Mouse (Mus musculus): Measurements from ENCODE around the gene Zdhhc23.

Gene Zdhhc23

GRCm38 (mm10) chr16:43979328-43980109 is at the start of gene Zdhhc23:
Zdhhc23 (minus strand) TSS chr16:43979791.
- DNase-seq: peak; percentile 42

- no peak for DNase-seq
Observed at GRCm38 (mm10) chr16:44029273-44029672, 49.7 kb upstream of the Zdhhc23 start.

GRCm38 (mm10) chr16:44026822-44027221 is 47.2 kb upstream of the Zdhhc23 start:
- DNase-seq: no peak

- no peak for DNase-seq
Observed at GRCm38 (mm10) chr16:44026210-44026609, 46.6 kb upstream of the Zdhhc23 start.

GRCm38 (mm10) chr16:44018986-44019548 is 39.5 kb upstream of the Zdhhc23 start:
- no peak for DNase-seq

GRCm38 (mm10) chr16:44018372-44018771 is 38.8 kb upstream of the Zdhhc23 start:
- no peak for DNase-seq

- no peak for DNase-seq
Observed at GRCm38 (mm10) chr16:44017707-44018106, 38.1 kb upstream of the Zdhhc23 start.

- DNase-seq: no peak
Observed at GRCm38 (mm10) chr16:44016164-44016563, 36.6 kb upstream of the Zdhhc23 start.

- DNase-seq: no peak
Observed at GRCm38 (mm10) chr16:44015416-44016158, 36.0 kb upstream of the Zdhhc23 start.

- no peak for DNase-seq
Observed at GRCm38 (mm10) chr16:44011010-44011409, 31.4 kb upstream of the Zdhhc23 start.

- DNase-seq: no peak
Observed at GRCm38 (mm10) chr16:44002086-44002485, 22.5 kb upstream of the Zdhhc23 start.

GRCm38 (mm10) chr16:43999541-43999940 is 19.9 kb upstream of the Zdhhc23 start:
- no peak for DNase-seq

GRCm38 (mm10) chr16:43999111-43999510 is 19.5 kb upstream of the Zdhhc23 start:
- no peak for DNase-seq

GRCm38 (mm10) chr16:43994623-43995022 is 15.0 kb upstream of the Zdhhc23 start:
- no peak for DNase-seq

- DNase-seq: no peak
Observed at GRCm38 (mm10) chr16:43986299-43986698, 6.7 kb upstream of the Zdhhc23 start.

GRCm38 (mm10) chr16:43980110-43980609 is 569 bp upstream of the Zdhhc23 start:
- no peak for DNase-seq

GRCm38 (mm10) chr16:43979010-43979327 is 622 bp downstream of the Zdhhc23 start:
- no peak for DNase-seq

- DNase-seq: no peak
Observed at GRCm38 (mm10) chr16:43973606-43974220, 5.9 kb downstream of the Zdhhc23 start.

GRCm38 (mm10) chr16:43973147-43973546 is 6.4 kb downstream of the Zdhhc23 start:
- no peak for DNase-seq

GRCm38 (mm10) chr16:43972391-43972790 is 7.2 kb downstream of the Zdhhc23 start:
- no peak for DNase-seq

GRCm38 (mm10) chr16:43971741-43972140 is 7.8 kb downstream of the Zdhhc23 start:
- DNase-seq: no peak

GRCm38 (mm10) chr16:43971189-43971588 is 8.4 kb downstream of the Zdhhc23 start:
- no peak for DNase-seq

GRCm38 (mm10) chr16:43970426-43970825 is 9.2 kb downstream of the Zdhhc23 start:
- DNase-seq: no peak
